Mouse (Mus musculus): ENCODE results near the gene Btbd9. TPM values are rescaled to one million over a fixed set of nuclear protein-coding genes. Genes with fewer than 3 reads are reported as not detected.

Btbd9 gene
- polyA plus RNA-seq, 1 experiment from 2014 or later = 40.6 TPM

GRCm38 (mm10) chr17:30436021-30436461 lies 140.2 kb downstream of the Btbd9 start:
- Histone ChIP-seq H3K9me3 (ENCODE audit: low read length) (no peaks in the 10 kb centered on the region), H3K4me1 (ENCODE audit: insufficient read depth, low read depth, low read length) (peaks cover 5% of the 10 kb centered on the region; the same call in 1 of the 2 replicates), H3K27me3 (replicated peaks; ENCODE audit: insufficient read depth, low read length) (no peaks in the 10 kb centered on the region), H3K36me3 (ENCODE audit: insufficient read depth, low read length) (no peaks in the 10 kb centered on the region), H3K27ac (ENCODE audit: low read length) (no peak overlapping the region), H3K4me3 (ENCODE audit: low read depth, low read length) (no peak overlapping the region), H3K4me2 (replicated peaks; ENCODE audit: low read depth, low read length) (no peak overlapping the region), H3K9ac (replicated peaks; ENCODE audit: low read depth) (no peak overlapping the region)
- WGBS = 53% methylated on average over 5 of the region's 5 CpGs
- no peak for TF ChIP-seq CTCF (IDR thresholded peaks at IDR 0.05)
- TF ChIP-seq EP300 (IDR thresholded peaks at IDR 0.05) = no peak
- ATAC-seq (no peak), DNase-seq (ENCODE audit: low spot score) (no peak)

GRCm38 (mm10) chr17:30435478-30435877 lies 140.8 kb downstream of the Btbd9 start:
- H3K36me3 ChIP-seq (ENCODE audit: insufficient read depth, low read length) = no peaks in the 10 kb centered on the region
- WGBS = 51% methylated on average over 7 of the region's 7 CpGs
- H3K4me2 ChIP-seq (replicated peaks; ENCODE audit: low read depth, low read length) = no peak overlapping the region
- TF ChIP-seq CTCF (IDR thresholded peaks at IDR 0.05) (no peak), EP300 (IDR thresholded peaks at IDR 0.05) (0 out of 2 replicates have a peak, but pooled peaks have one; percentile 34)
- no peak overlapping the region for H3K9ac ChIP-seq (replicated peaks; ENCODE audit: low read depth)
- no peak overlapping the region for H3K4me3 ChIP-seq (ENCODE audit: low read depth, low read length)
- peaks cover 5% of the 10 kb centered on the region; the same call in 1 of the 2 replicates for H3K4me1 ChIP-seq (ENCODE audit: insufficient read depth, low read depth, low read length)
- no peak overlapping the region for H3K27ac ChIP-seq (ENCODE audit: low read length)
- H3K9me3 ChIP-seq (ENCODE audit: low read length) = no peaks in the 10 kb centered on the region
- ATAC-seq (peak; percentile 80), DNase-seq (ENCODE audit: low spot score) (peak; percentile 35)
- no peaks in the 10 kb centered on the region for H3K27me3 ChIP-seq (replicated peaks; ENCODE audit: insufficient read depth, low read length)

GRCm38 (mm10) chr17:30432094-30432493 lies 144.2 kb downstream of the Btbd9 start:
- H3K27me3 ChIP-seq (replicated peaks; ENCODE audit: insufficient read depth, low read length) = no peaks in the 10 kb centered on the region
- H3K36me3 ChIP-seq (ENCODE audit: insufficient read depth, low read length) = no peaks in the 10 kb centered on the region
- no peak overlapping the region for H3K9ac ChIP-seq (replicated peaks; ENCODE audit: low read depth)
- WGBS = 90% methylated on average over 10 of the region's 10 CpGs
- H3K4me3 ChIP-seq (ENCODE audit: low read depth, low read length) = no peak overlapping the region
- H3K27ac ChIP-seq (ENCODE audit: low read length) = no peak overlapping the region
- H3K4me2 ChIP-seq (replicated peaks; ENCODE audit: low read depth, low read length) = no peak overlapping the region
- TF ChIP-seq EP300 (IDR thresholded peaks at IDR 0.05) (no peak), CTCF (IDR thresholded peaks at IDR 0.05) (no peak)
- ATAC-seq (no peak), DNase-seq (ENCODE audit: low spot score) (no peak)
- H3K4me1 ChIP-seq (ENCODE audit: insufficient read depth, low read depth, low read length) = peaks cover 5% of the 10 kb centered on the region; the same call in 1 of the 2 replicates
- no peaks in the 10 kb centered on the region for H3K9me3 ChIP-seq (ENCODE audit: low read length)

- Histone ChIP-seq H3K4me3 (ENCODE audit: low read depth, low read length) (no peak overlapping the region), H3K36me3 (ENCODE audit: insufficient read depth, low read length) (no peaks in the 10 kb centered on the region), H3K9ac (replicated peaks; ENCODE audit: low read depth) (no peak overlapping the region), H3K27me3 (replicated peaks; ENCODE audit: insufficient read depth, low read length) (no peaks in the 10 kb centered on the region), H3K4me2 (replicated peaks; ENCODE audit: low read depth, low read length) (no peak overlapping the region), H3K9me3 (ENCODE audit: low read length) (no peaks in the 10 kb centered on the region), H3K4me1 (ENCODE audit: insufficient read depth, low read depth, low read length) (peaks cover 2% of the 10 kb centered on the region; the same call in 1 of the 2 replicates), H3K27ac (ENCODE audit: low read length) (no peak overlapping the region)
- ATAC-seq (no peak), DNase-seq (ENCODE audit: low spot score) (no peak)
- WGBS = 86% methylated on average over 10 of the region's 10 CpGs
- TF ChIP-seq EP300 (IDR thresholded peaks at IDR 0.05) = no peak
Observed at GRCm38 (mm10) chr17:30430961-30431640, 145.2 kb downstream of the Btbd9 start.

GRCm38 (mm10) chr17:30428661-30429060 lies 147.6 kb downstream of the Btbd9 start:
- WGBS = 75% methylated on average over 9 of the region's 9 CpGs

GRCm38 (mm10) chr17:30423256-30423852 lies 152.9 kb downstream of the Btbd9 start:
- H3K36me3 ChIP-seq (ENCODE audit: insufficient read depth, low read length) = no peaks in the 10 kb centered on the region
- H3K4me2 ChIP-seq (replicated peaks; ENCODE audit: low read depth, low read length) = no peak overlapping the region
- H3K9ac ChIP-seq (replicated peaks; ENCODE audit: low read depth) = no peak overlapping the region
- no peaks in the 10 kb centered on the region for H3K4me1 ChIP-seq (ENCODE audit: insufficient read depth, low read depth, low read length)
- no peak overlapping the region for H3K27ac ChIP-seq (ENCODE audit: low read length)
- ATAC-seq (peak; percentile 46; the same call in 1 of the 2 replicates), DNase-seq (ENCODE audit: low spot score) (peak; percentile 31)
- no peaks in the 10 kb centered on the region for H3K9me3 ChIP-seq (ENCODE audit: low read length)
- 71% methylated on average over 4 of the region's 4 CpGs for WGBS
- no peak overlapping the region for H3K4me3 ChIP-seq (ENCODE audit: low read depth, low read length)
- no peaks in the 10 kb centered on the region for H3K27me3 ChIP-seq (replicated peaks; ENCODE audit: insufficient read depth, low read length)
- TF ChIP-seq EP300 (IDR thresholded peaks at IDR 0.05) (0 out of 2 replicates have a peak, but pooled peaks have one; percentile 12), CTCF (IDR thresholded peaks at IDR 0.05) (no peak)

More at GRCm38 (mm10) chr17:30428661-30429060, 147.6 kb downstream of the Btbd9 start:
- Histone ChIP-seq H3K27me3 (replicated peaks; ENCODE audit: insufficient read depth, low read length) (no peaks in the 10 kb centered on the region), H3K4me1 (ENCODE audit: insufficient read depth, low read depth, low read length) (no peaks in the 10 kb centered on the region), H3K9me3 (ENCODE audit: low read length) (no peaks in the 10 kb centered on the region), H3K36me3 (ENCODE audit: insufficient read depth, low read length) (no peaks in the 10 kb centered on the region), H3K4me2 (replicated peaks; ENCODE audit: low read depth, low read length) (no peak overlapping the region), H3K4me3 (ENCODE audit: low read depth, low read length) (no peak overlapping the region), H3K9ac (replicated peaks; ENCODE audit: low read depth) (no peak overlapping the region), H3K27ac (ENCODE audit: low read length) (no peak overlapping the region)
- no peak for DNase-seq (ENCODE audit: low spot score)
- TF ChIP-seq CTCF (IDR thresholded peaks at IDR 0.05) = no peak
- TF ChIP-seq EP300 (IDR thresholded peaks at IDR 0.05) = no peak
- no peak for ATAC-seq
